Mouse (Mus musculus): ENCODE data around the gene Ung. TPM values are rescaled to one million over a fixed set of nuclear protein-coding genes. Genes with fewer than 3 reads are reported as not detected.
A peak's percentile ranks its signal among the peaks of the same experiment; 100 is the strongest.

The Ung gene
- total and polyA plus RNA-seq, 2 experiments = 2.4 to 5.0 TPM

DNA sequence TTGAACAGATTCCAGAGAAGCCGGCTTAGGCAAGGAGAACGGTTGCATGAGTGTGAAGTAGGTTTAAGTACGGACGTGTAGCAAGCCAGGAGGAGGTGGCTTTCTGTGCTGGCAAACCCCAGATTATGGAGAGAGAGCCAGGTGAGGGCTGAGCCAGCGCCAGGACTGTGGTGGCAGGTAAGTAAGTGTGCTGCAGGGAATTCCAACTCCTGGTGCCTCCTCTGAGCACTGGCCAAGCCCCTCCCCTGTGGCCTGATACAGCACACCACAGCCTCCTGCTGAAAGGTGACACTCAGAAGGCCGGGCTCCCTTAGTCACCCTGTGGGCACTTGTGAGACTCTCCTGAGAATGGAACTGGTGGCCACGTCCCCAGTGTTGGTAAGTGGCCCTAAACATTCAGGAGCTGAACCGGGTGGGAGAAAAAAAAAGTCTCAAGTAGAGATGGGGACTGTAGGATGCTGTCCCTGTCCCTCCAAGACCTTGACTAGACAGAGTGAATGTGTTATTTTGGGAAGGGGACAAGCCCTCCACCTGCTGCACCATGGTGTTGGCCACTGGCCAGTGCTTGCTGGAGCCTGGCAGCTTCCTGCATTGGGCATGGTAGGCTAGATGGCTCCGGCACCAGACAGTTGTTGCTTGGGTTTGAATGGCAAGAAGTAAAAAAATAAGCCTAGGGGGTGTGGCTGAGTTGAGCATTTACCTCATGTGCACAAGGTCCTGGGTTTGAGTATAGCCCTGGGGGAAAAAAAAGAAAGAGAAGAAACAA, 25.2 kb downstream of the Ung start:
- Histone ChIP-seq H3K4me1 (ENCODE audit: control insufficient read depth, insufficient read depth, low read length) (peaks cover 27% of the 10 kb centered on the region), H3K9ac (ENCODE audit: low read depth, low read length) (peak overlapping the region; percentile 74), H3K27me3 (ENCODE audit: control insufficient read depth, insufficient read depth, low read length) (no peaks in the 10 kb centered on the region), H3K79me2 (ENCODE audit: control insufficient read depth, insufficient read depth, low read length) (peaks cover 13% of the 10 kb centered on the region; the same call in 1 of the 2 replicates), H3K4me3 (ENCODE audit: insufficient read depth, low read depth, low read length) (peak overlapping the region; percentile 68), H3K36me3 (ENCODE audit: control insufficient read depth, insufficient read depth, low read length) (no peaks in the 10 kb centered on the region; the same call in 1 of the 2 replicates), H3K27ac (replicated peaks; ENCODE audit: insufficient read depth, low read depth, low read length) (peak overlapping the region; percentile 92)
- TF ChIP-seq POLR2A (IDR thresholded peaks at IDR 0.05; ENCODE audit: extremely low read depth, insufficient read depth, low read length) (peak; percentile 44; the same call in 1 of the 2 replicates), CTCF (IDR thresholded peaks at IDR 0.05; ENCODE audit: low read depth, low read length) (no peak)
- DNase-seq (ENCODE audit: extremely low read depth, low read depth, low spot score) = peak; percentile 93
- WGBS = 21% methylated on average over 9 of the region's 9 CpGs

DNA sequence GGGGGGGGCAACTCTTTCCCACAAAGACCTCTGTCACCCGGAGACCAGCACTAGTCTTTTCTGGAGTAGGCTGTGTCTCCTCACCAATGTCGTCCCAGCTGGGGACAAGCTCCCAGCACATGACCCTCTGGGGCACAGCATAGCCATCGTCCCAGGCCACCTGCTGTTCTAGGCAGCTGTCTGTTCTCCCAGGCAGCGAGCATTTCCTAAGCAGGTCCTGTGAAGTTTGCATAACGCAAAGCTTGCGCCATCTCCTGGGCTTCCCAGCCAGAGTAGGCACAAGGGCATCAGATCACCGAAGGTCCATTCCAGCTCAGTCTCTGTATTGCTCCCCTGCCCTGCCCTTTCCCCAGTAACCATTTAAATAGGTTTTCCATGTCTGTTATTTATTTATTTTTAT, 27.1 kb downstream of the Ung start:
- TF ChIP-seq CTCF (IDR thresholded peaks at IDR 0.05; ENCODE audit: low read depth, low read length) (peak; percentile 46), POLR2A (IDR thresholded peaks at IDR 0.05; ENCODE audit: extremely low read depth, insufficient read depth, low read length) (no peak)
- Histone ChIP-seq H3K27me3 (ENCODE audit: control insufficient read depth, insufficient read depth, low read length) (no peaks in the 10 kb centered on the region), H3K79me2 (ENCODE audit: control insufficient read depth, insufficient read depth, low read length) (peaks cover 13% of the 10 kb centered on the region; the same call in 1 of the 2 replicates), H3K4me3 (ENCODE audit: insufficient read depth, low read depth, low read length) (no peak overlapping the region), H3K36me3 (ENCODE audit: control insufficient read depth, insufficient read depth, low read length) (no peaks in the 10 kb centered on the region; the same call in 1 of the 2 replicates), H3K4me1 (ENCODE audit: control insufficient read depth, insufficient read depth, low read length) (peaks cover 33% of the 10 kb centered on the region), H3K27ac (replicated peaks; ENCODE audit: insufficient read depth, low read depth, low read length) (peak overlapping the region; percentile 92), H3K9ac (ENCODE audit: low read depth, low read length) (peak overlapping the region; percentile 27)
- 14% methylated on average over 7 of the region's 7 CpGs for WGBS
- DNase-seq (ENCODE audit: extremely low read depth, low read depth, low spot score) = peak; percentile 87

DNA sequence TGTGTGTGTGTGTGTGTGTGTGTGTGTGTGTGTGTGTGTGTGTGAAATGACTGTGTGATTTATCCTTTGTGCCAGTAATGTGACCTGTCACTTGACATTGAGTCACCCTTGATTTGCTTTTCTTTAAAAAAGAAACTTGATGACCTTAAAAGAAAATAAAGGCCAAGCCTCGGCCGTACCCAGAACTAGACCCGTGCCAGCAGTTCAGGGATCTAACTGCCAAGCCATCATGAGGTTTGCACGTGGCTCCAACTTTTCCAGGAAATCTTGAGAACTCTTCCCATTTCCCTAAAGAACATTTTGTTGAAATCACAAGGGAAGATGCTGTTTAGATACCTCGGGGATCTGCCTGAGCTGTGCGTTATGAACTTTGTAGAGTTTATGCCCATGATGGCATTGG, 31.2 kb downstream of the Ung start:
- WGBS = 20% methylated on average over 6 of the region's 6 CpGs
- H3K4me3 ChIP-seq (ENCODE audit: insufficient read depth, low read depth, low read length) = no peak overlapping the region
- no peak overlapping the region for H3K9ac ChIP-seq (ENCODE audit: low read depth, low read length)
- H3K79me2 ChIP-seq (ENCODE audit: control insufficient read depth, insufficient read depth, low read length) = peaks cover 35% of the 10 kb centered on the region; the same call in 1 of the 2 replicates
- DNase-seq (ENCODE audit: extremely low read depth, low read depth, low spot score) = peak; percentile 75
- no peaks in the 10 kb centered on the region for H3K27me3 ChIP-seq (ENCODE audit: control insufficient read depth, insufficient read depth, low read length)
- peaks cover 12% of the 10 kb centered on the region for H3K36me3 ChIP-seq (ENCODE audit: control insufficient read depth, insufficient read depth, low read length)
- TF ChIP-seq POLR2A (IDR thresholded peaks at IDR 0.05; ENCODE audit: extremely low read depth, insufficient read depth, low read length) = no peak
- TF ChIP-seq CTCF (IDR thresholded peaks at IDR 0.05; ENCODE audit: low read depth, low read length) = no peak
- H3K4me1 ChIP-seq (ENCODE audit: control insufficient read depth, insufficient read depth, low read length) = peaks cover 23% of the 10 kb centered on the region
- no peak overlapping the region; the same call in none of the 2 replicates for H3K27ac ChIP-seq (replicated peaks; ENCODE audit: insufficient read depth, low read depth, low read length)

DNA sequence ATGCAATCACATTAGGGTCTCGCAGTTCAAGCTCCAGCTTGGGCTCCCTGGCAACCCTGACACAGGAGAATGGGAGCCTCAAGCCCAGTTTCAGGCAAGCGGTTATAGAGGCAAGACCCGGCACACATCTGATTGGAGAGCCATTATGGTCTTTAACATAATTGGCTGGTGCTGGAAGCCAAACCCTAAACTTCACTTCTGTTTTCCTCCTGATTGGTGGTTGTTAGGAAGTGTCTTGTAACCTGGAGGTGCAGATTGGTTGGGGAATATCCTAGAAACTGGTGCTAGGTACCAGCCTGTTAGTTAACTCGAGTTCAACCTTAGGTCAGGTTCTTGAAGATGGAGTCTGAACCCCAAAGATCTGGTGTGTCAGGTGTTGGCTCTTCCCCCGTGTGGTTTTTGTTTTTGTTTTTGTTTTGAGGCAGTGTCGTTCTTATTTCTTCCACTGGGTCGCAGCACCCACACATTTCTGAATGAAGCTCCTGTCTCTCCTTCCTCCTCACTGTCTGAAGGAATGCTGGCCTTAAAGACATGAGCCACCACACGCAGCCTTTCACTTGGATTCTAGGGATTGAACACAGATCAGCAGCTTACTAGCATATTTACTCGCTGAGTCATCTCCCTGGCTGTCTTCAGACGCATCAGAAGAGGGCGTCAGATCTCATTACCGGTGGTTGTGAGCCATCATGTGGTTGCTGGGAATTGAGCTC, 32.1 kb downstream of the Ung start:
- Histone ChIP-seq H3K4me3 (ENCODE audit: insufficient read depth, low read depth, low read length) (no peak overlapping the region), H3K36me3 (ENCODE audit: control insufficient read depth, insufficient read depth, low read length) (peaks cover 14% of the 10 kb centered on the region), H3K27me3 (ENCODE audit: control insufficient read depth, insufficient read depth, low read length) (no peaks in the 10 kb centered on the region), H3K79me2 (ENCODE audit: control insufficient read depth, insufficient read depth, low read length) (peaks cover 40% of the 10 kb centered on the region; the same call in 1 of the 2 replicates), H3K9ac (ENCODE audit: low read depth, low read length) (no peak overlapping the region), H3K27ac (replicated peaks; ENCODE audit: insufficient read depth, low read depth, low read length) (no peak overlapping the region; the same call in 1 of the 2 replicates), H3K4me1 (ENCODE audit: control insufficient read depth, insufficient read depth, low read length) (peaks cover 20% of the 10 kb centered on the region)
- TF ChIP-seq CTCF (IDR thresholded peaks at IDR 0.05; ENCODE audit: low read depth, low read length) (no peak), POLR2A (IDR thresholded peaks at IDR 0.05; ENCODE audit: extremely low read depth, insufficient read depth, low read length) (no peak)
- DNase-seq (ENCODE audit: extremely low read depth, low read depth, low spot score) = no peak
- 59% methylated on average over 12 of the region's 12 CpGs for WGBS

DNA sequence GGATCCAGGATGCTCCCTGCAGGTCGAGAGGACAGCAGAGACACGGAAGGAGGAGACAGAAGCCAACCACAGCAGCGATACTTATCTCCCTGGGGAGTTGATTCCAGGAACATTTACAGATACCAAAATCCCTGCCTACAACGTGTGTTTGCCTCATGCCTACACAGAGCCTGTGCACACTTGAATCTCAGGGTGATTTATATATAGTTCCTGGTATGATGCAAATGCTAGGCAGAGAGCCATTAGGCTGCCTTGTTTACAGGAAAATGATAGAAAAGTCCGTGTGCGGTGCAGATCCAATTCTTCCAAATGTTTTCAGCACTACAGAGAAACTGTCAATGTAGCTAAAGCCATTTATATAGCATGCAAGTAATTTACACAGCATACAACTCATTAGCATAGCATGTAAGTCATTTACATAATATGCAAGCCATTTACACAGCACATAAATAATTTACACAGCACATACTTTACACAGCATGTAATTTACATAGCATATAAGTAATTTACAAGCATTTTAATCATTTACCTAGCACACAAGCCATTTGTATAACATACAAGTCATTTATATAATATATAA, 33.0 kb downstream of the Ung start:
- WGBS = 52% methylated on average over 6 of the region's 6 CpGs
- H3K4me3 ChIP-seq (ENCODE audit: insufficient read depth, low read depth, low read length) = no peak overlapping the region
- no peak for TF ChIP-seq CTCF (IDR thresholded peaks at IDR 0.05; ENCODE audit: low read depth, low read length)
- no peak for TF ChIP-seq POLR2A (IDR thresholded peaks at IDR 0.05; ENCODE audit: extremely low read depth, insufficient read depth, low read length)

More for the DNA sequence above, 33.0 kb downstream of the Ung start:
- H3K27ac ChIP-seq (replicated peaks; ENCODE audit: insufficient read depth, low read depth, low read length) = no peak overlapping the region
- H3K4me1 ChIP-seq (ENCODE audit: control insufficient read depth, insufficient read depth, low read length) = peaks cover 14% of the 10 kb centered on the region
- peaks cover 14% of the 10 kb centered on the region for H3K36me3 ChIP-seq (ENCODE audit: control insufficient read depth, insufficient read depth, low read length)
- no peaks in the 10 kb centered on the region for H3K27me3 ChIP-seq (ENCODE audit: control insufficient read depth, insufficient read depth, low read length)
- no peak overlapping the region for H3K9ac ChIP-seq (ENCODE audit: low read depth, low read length)
- peaks cover 35% of the 10 kb centered on the region; the same call in 1 of the 2 replicates for H3K79me2 ChIP-seq (ENCODE audit: control insufficient read depth, insufficient read depth, low read length)
- DNase-seq (ENCODE audit: extremely low read depth, low read depth, low spot score) = no peak

Data from liver, adult 2 months (tissue).